Mouse (Mus musculus) thymus, adult 2 months (tissue): ENCODE data around the gene Rpl22.

ENCODE experiments used
- CTCF ChIP-seq: fragments of 200-500 bp; IDR thresholded peaks from 2 replicates; pipeline ENCODE4 v1.5.1; 2012; ENCODE audit warnings: mild to moderate bottlenecking, control low read depth, low read length, moderate library complexity, borderline replicate concordance; ENCODE audit not compliant: control insufficient read depth, poor library complexity, insufficient read depth; ENCODE audit errors: extremely low read depth
- POLR2A ChIP-seq: fragments of 200-500 bp; IDR thresholded peaks from 2 replicates; pipeline ENCODE4 v1.6.1; 2012; ENCODE audit warnings: mild to moderate bottlenecking, low read length, control low read depth, moderate library complexity; ENCODE audit not compliant: control insufficient read depth, poor library complexity, insufficient read depth; ENCODE audit errors: extremely low read depth

GRCm38 (mm10) chr4:152382528-152383252 is 57.1 kb downstream of the Rpl22 start:
- no peak for TF ChIP-seq CTCF
- TF ChIP-seq POLR2A: no peak
